Mouse (Mus musculus) brain, embryonic 14.5 days (tissue): ENCODE measurements around the gene Tas2r130. TPM values are rescaled to one million over a fixed set of nuclear protein-coding genes. Genes with fewer than 3 reads are reported as not detected.
"Not testable (repeated sequence)": the region's sequence is repeated elsewhere in the genome, so short reads cannot be mapped to it uniquely, and the experiment has no call there.

Experiments used
- DNase-seq: peaks from one replicate; pipeline ENCODE4 v3.0.0-alpha.2; 2011; ENCODE audit warnings: low read depth
- CTCF ChIP-seq: fragments of 200-500 bp; IDR thresholded peaks from 2 replicates; pipeline ENCODE4 v1.5.1; 2012; ENCODE audit warnings: inconsistent platforms, mild to moderate bottlenecking, moderate library complexity, borderline replicate concordance; ENCODE audit not compliant: insufficient read depth, insufficient read length; ENCODE audit errors: extremely low read depth
- POLR2A ChIP-seq: fragments of 200-500 bp; IDR thresholded peaks from 2 replicates; pipeline ENCODE4 v1.6.1; 2012; ENCODE audit warnings: mild to moderate bottlenecking, inconsistent platforms, borderline replicate concordance; ENCODE audit not compliant: poor library complexity, insufficient read depth, insufficient read length, severe bottlenecking; ENCODE audit errors: extremely low read depth
- polyA plus RNA-seq: library from polyadenylated mRNA; depleted of rRNA; stranded (reverse); fragments of >200 nt; gene quantifications from 2 replicates; pipeline ENCODE4 v1.2.3, GENCODE M21; 2012; rRNA removed

Gene Tas2r130
- polyA plus RNA-seq = not detected in 2 replicates

- TF ChIP-seq POLR2A (no peak), CTCF (no peak)
- no peak for DNase-seq
These were observed at the start of gene Tas2r130 for GRCm38 (mm10) chr6:131630812-131631211. TSS of gene Tas2r130 (minus strand) at chr6:131630912.

DNA sequence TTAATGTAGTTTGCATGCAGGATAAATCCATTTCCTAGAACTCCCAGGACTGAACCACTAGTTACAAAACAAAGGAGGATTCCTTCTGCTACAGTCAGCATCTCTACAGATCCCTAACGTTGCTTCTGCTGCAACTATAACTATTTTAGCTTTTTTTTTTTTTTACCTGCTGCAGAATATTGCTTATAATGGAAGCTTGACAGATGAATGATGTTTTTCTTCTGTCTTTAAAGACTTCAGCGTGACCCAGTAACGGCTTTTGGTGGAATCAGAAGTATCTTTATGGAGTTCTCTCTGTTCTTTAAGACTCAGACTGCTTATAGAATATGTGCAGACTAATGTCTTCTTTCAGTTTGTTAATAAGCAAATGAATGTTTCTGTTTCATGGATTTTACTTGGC is 48.1 kb upstream of the Tas2r130 start, which contains the start of gene Tas2r106:
Gene Tas2r106 (minus strand): TSS at position 101 of the 400 bp plus-strand sequence.
- DNase-seq = no peak
- TF ChIP-seq POLR2A (no peak), CTCF (no peak)

GRCm38 (mm10) chr6:131660049-131660448 is 29.3 kb upstream of the Tas2r130 start, which contains the start of gene Tas2r107:
TSS of gene Tas2r107 (minus strand) at chr6:131660149.
- no peak for DNase-seq
- TF ChIP-seq CTCF = no peak
- no peak for TF ChIP-seq POLR2A

DNA sequence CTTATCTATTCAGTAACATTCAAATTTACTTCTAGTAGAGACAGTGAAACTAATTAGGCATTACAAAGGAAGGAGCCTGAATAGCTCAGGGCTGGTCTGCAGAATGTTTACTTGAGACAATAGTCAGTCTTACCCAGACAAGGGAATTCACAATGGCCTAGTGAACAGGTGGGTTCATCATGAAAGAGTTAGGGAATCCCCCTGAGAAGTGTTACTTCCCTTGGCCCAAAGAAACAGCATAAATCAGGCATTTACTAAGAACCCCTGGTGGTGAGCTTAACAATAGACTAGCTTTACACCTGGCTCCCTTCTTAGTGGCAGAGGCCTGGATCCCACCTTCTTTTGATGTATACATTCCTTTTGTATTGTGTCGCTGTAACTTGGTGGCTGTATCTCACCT is 20.8 kb downstream of the Tas2r130 start:
- not testable (repeated sequence) for DNase-seq

DNA sequence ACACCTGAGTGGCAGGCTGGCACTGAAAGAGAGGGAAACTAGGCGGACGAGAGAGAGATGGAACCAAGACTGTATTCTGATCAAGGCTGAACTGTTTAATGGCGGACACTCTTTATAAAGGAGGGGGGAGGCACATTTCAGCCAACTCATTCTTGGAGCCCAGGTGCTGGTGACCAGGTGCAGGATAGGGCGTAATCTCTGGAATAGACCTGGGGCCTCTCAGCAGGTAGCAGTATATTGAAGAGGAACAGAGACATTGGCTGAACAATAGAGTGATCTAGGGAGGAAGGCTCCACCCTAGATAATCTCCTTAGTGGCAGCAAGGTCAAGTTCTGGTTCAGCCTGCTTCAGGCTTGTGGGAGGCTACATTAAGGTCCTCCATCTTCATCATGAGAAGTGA is 25.9 kb downstream of the Tas2r130 start:
- no peak for DNase-seq
- TF ChIP-seq POLR2A (no peak), CTCF (no peak)

Other genes starting within 250 kb of the Tas2r130 start
- gene Ybx3, start 242.4 kb downstream of the Tas2r130 start, polyA plus RNA-seq = 88.6 and 124 TPM in 2 replicates
- not detected in 2 replicates for gene 5430401F13Rik, start 144.5 kb downstream of the Tas2r130 start, polyA plus RNA-seq
- not detected in 2 replicates for gene Gm6619, start 144.5 kb downstream of the Tas2r130 start, polyA plus RNA-seq
- gene Tas2r107, start 29.2 kb upstream of the Tas2r130 start, polyA plus RNA-seq = not detected in 2 replicates
- gene Tas2r106, start 48.0 kb upstream of the Tas2r130 start, polyA plus RNA-seq = not detected in 2 replicates
- gene Tas2r104, start 54.8 kb upstream of the Tas2r130 start, polyA plus RNA-seq = not detected in 2 replicates
- not detected in 2 replicates for gene Tas2r105, start 56.6 kb upstream of the Tas2r130 start, polyA plus RNA-seq
- gene Tas2r114, start 59.2 kb upstream of the Tas2r130 start, polyA plus RNA-seq = not detected in 2 replicates